Mouse (Mus musculus) splenic B cell, adult 2 months (primary cell): ENCODE results near the gene Sycp3.

Source experiments
- DNase-seq: peaks from one replicate; pipeline ENCODE4 v3.0.0-alpha.2; 2011; ENCODE audit warnings: low read depth, low spot score
- H3K27me3 ChIP-seq: 2 replicates; pipeline ENCODE4 v1.6.1; 2012; ENCODE audit warnings: mild to moderate bottlenecking, low read length, moderate library complexity, mixed read lengths; ENCODE audit not compliant: control insufficient read depth, poor library complexity, insufficient read depth, severe bottlenecking
- H3K36me3 ChIP-seq: 2 replicates; pipeline ENCODE4 v1.6.1; 2012; ENCODE audit warnings: mild to moderate bottlenecking, low read length, moderate library complexity, mixed read lengths; ENCODE audit not compliant: control insufficient read depth, poor library complexity, insufficient read depth, severe bottlenecking

Gene Sycp3

DNA sequence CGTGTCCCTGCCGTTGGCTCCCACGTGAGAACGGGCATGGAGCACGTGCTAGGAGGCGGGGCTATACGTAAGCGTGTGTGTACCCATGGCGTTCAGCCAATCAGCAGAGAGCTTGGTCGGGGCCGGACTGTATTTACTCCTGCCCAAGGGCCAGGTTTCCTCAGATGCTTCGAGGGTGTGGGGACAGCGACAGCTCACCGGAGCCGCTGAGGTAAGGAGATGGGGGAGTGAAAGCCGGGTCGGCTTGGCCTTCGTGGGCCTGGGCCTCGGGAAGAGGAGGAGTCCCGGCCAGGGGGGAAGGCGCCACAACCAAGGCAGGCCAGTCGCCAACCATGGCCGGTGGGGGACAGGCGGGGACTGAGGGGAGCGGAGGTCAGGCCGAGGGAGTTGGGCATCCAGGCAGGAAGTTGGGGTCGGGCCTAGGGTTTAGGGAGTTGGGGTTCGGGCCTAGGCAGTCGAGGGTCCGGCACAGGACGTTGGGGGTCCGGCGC lies at the start of gene Sycp3:
Gene Sycp3 (plus strand): TSS at position 68 of the 491 bp plus-strand sequence.
- Histone ChIP-seq H3K27me3 (no peaks in the 10 kb centered on the region), H3K36me3 (no peaks in the 10 kb centered on the region)
- DNase-seq: no peak

DNA sequence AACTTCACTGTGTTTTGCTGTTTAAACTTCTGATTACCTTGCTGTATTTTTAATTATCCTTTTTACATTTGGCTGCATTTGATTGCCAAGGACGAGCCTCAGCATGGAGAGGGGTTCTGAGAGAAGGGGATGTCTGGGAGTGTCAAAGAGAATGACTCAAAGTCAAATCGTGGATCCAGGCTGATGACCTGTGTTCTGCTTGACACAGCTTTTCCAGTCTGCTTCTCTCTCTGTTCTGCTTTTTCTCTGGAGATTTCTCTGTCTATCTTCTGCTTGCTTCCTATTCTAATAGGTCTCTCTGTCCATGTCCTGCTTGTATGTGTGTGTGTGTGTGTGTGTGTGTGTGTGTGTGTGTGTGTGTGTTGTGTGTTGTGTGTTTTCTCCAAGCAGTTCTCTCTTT lies 49.6 kb upstream of the Sycp3 start:
- Histone ChIP-seq H3K36me3 (peaks cover 6% of the 10 kb centered on the region), H3K27me3 (no peaks in the 10 kb centered on the region)
- peak; percentile 60 for DNase-seq

DNA sequence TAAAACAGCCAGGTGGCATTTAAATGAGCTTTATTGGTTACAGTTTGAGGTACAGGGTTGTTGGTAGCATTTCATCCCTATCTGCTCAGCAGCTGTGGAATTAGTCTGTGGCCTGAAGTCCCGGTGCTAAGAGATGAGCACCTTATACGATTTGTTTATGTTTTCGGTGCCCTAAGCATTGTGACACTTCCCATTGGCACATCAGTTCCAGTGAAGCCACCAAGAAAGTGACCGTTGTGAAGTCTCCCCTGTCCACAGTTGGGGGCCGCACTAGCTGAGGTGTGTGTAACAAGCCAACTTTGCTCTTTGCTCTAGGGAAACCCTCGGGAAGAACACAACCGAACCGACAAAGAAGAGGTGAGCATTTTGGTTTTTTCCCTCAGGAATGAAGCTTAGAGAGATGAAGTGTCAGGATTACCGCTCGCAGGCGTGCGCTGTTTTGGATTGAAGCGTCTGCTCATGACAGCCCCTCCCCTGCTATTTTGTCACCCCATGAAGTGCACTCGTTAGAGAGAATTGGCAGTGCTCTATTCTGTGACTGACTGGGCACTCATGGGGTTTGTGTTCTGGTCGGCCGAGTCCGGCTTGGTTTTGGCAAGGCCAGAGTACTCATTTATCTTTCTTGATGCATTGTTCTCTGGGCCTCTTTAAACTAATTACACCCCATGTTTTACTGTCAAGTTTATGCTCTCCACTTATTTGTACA lies 46.9 kb upstream of the Sycp3 start:
- no peaks in the 10 kb centered on the region for H3K27me3 ChIP-seq
- peaks cover 7% of the 10 kb centered on the region for H3K36me3 ChIP-seq
- no peak for DNase-seq

DNA sequence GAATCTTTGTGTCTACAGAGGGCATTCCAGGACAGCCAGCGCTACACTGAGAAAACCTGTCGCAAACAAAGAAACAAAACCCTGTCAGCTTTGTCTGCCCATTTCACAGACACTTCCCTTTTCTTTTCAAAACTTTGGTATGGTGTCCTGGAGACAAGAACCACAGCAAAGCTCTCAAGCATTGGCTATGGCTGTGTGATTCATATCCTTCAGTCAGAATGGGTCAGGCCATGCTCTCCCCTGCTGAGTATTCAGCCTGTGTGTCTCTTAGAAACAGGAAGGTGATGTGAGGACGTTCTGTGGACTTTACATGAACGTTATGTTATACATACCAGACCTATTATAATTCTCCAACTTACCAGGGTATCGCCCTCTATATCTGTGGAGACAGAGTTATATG lies 41.7 kb upstream of the Sycp3 start:
- peak; percentile 61 for DNase-seq
- Histone ChIP-seq H3K36me3 (0 out of 2 replicates have a peak, but pooled peaks cover 5% of the 10 kb centered on the region), H3K27me3 (no peaks in the 10 kb centered on the region)

DNA sequence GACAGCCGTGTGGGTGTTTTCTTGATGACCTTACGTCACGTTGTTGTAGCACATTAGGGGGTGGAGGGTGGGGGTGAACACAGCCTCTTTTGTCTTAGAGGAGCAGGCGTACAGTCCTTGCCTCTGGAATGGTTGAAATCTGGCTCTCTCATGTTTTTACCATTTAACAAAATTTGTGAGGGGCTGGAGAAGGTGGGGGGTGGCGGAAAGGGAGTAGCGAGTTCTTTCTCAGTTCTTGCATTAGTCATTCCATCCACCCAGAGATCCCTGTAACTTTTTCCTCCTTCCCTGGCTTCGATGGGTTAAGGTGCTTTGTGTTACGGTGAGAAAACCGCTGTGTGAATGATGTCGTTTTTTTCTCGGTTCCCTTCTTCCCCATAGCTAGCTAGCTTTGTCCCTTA lies 39.2 kb upstream of the Sycp3 start:
- no peak for DNase-seq
- H3K27me3 ChIP-seq: no peaks in the 10 kb centered on the region

DNA sequence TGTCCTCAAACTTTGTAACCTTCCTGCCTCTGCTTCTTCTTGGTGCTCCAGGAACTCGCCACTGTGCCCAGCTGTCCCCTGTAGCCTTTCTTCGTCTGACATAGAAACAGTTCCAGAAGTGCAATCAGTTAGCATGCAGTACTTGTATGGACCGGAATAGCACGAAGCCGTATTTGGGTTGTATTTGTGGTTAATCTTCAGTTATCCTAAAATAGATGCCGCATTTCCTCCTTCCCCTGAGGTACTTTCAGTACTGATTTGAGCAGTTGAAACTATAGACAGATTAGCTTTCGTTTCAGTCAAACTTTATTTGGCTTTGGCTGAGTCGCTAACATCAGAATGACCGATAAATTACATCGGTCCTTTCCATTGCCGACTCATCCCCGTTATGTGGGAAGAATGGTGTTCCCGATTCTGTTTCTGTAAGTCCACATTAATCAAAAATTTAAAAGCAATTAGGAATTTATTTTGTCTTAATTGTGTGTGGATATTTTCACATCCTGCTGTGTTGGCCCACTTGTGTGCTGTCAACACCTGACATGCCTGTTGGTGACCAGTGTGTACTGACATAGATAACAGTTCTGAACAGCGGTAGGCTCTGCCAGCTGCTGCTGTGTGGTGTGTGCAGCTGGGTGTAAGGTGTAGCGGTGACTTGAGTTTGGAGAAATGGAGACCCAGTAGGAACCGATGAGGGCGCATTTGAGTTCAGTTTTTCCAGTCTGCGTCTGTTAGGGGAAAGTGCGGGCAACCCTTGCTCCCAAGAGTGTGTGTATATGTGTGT lies 38.5 kb upstream of the Sycp3 start:
- Histone ChIP-seq H3K36me3 (no peaks in the 10 kb centered on the region), H3K27me3 (no peaks in the 10 kb centered on the region)
- peak; percentile 81 for DNase-seq

More for the DNA sequence above, 39.2 kb upstream of the Sycp3 start:
- no peaks in the 10 kb centered on the region for H3K36me3 ChIP-seq

DNA sequence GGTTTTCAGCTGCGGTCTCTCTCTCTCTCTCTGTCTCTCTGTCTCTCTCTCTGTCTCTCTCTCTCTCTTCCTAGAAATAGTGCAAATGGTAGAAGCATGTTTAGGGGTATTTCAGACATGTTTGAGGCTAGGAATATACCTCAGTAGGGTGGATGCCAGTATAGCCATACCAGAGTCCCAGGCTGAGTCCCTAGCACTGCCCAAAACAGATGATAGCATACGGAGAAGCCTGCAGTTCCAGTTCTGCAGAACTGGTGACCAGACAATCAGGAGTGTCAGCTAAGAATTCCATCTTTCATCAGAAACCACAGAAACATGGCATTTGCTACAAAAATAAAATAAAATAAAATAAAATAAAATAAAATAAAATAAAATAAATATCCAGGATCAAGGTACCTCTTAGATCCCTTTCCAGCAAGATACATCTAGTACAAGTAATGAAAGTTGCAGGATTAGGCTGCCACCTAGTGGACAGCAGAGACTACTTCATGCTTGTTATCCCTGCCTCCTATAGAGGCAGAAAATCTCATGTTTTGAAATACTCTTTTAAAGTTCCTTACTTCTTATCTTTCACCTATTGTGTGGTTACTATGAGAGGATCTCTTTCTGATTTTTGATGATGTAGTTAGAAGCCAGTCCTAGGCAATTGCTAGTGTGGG lies 33.1 kb upstream of the Sycp3 start:
- no peaks in the 10 kb centered on the region for H3K27me3 ChIP-seq
- peak; percentile 88 for DNase-seq
- H3K36me3 ChIP-seq: peaks cover 14% of the 10 kb centered on the region

DNA sequence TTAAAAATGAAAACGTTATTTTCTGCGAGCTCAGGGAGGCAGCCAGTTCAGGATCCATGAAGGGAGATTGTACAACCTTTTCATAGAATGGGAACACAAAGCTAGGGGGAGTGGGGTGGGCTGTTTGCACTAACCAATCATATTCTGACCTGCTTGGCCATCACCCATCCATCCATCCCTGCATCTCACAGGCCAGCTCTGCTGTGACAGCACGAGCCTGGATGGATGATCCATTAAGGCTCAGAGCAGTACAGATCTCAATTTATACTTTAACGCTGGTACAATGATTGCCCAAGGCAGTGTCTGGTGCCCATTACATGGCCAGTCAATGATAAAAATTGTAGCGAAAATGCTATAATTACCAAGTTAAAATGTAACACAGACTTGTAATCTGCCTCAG lies 32.5 kb upstream of the Sycp3 start:
- Histone ChIP-seq H3K27me3 (no peaks in the 10 kb centered on the region), H3K36me3 (peaks cover 16% of the 10 kb centered on the region)
- no peak for DNase-seq

DNA sequence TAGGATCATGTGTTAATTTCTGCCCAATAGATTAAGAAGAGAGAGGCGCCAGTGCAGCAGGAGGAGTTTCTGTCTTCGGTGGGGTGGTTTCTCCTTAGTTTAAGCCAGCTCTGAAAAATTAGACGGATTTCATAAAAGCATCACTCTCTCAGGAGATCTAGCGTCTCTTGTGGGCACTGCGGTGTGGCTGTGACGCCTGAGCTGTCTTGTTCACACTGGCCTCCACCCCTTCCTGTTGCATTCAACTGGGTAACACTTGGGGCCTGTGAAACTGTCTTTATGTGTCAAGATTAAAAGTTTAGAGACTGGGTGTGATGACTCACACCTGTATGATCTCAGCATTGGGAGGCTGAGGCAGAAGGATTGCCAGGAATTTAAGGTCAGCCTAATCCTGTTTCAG lies 31.4 kb upstream of the Sycp3 start:
- Histone ChIP-seq H3K36me3 (peaks cover 19% of the 10 kb centered on the region), H3K27me3 (no peaks in the 10 kb centered on the region)
- no peak for DNase-seq

DNA sequence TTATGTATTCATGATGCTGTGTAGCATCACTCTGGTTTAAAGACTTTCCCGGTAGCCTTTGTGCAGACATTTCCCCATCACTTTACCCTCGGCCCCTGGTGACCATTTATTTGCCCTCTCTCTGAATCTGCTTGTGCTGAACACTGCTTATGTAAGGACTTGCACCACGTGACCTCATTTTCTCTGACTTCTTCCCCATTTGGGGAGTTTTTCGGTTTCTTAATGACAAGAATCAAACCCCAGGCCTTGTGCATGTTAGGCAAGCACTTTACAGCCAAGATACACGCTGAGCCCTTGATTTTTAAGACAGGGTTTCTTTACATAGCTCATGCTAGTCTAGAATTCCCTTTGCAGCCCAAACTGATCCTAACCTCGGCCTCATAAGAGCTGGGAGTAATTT lies 18.1 kb upstream of the Sycp3 start:
- Histone ChIP-seq H3K36me3 (peaks cover 17% of the 10 kb centered on the region), H3K27me3 (no peaks in the 10 kb centered on the region)
- DNase-seq: peak; percentile 14

DNA sequence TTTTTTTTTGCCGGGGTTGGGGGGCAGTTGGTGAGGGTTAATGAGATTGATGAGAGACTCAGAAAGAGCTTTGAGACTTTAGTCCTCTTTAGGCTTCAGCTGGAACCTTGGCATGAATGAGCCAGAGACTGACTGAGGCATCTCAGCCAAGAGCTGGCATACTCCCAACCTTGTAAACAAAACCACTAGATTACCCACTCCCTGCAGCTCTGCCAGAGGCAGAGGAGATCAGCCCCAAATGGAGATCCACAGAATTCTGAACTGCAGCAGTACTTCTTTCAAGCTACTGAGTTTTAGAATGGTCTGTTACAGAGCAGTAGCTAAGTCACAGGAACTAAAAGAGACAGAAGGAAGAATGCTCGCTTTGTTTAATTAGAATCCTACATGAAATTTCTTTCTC lies 8.1 kb upstream of the Sycp3 start:
- DNase-seq: no peak
- Histone ChIP-seq H3K36me3 (no peaks in the 10 kb centered on the region), H3K27me3 (no peaks in the 10 kb centered on the region)

DNA sequence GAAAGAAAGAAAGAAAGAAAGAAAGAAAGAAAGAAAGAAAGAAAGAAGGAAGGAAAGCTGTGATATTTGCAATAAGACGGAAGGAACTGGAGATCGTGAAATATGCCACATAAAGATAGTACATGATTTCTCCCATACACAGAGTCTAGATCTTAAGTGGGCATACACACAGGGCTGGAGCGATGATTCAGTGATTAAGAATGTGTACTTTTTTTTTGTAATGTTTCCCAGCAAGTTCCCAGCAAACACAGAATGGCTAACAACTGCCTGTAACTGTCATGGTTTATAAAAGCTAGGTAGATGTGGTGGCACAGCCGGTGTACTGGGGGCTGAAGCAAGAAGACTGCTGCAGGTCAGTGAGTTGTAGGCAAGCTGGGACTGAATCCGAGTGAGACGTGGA lies 7.4 kb upstream of the Sycp3 start:
- Histone ChIP-seq H3K27me3 (no peaks in the 10 kb centered on the region), H3K36me3 (no peaks in the 10 kb centered on the region)
- no peak for DNase-seq

DNA sequence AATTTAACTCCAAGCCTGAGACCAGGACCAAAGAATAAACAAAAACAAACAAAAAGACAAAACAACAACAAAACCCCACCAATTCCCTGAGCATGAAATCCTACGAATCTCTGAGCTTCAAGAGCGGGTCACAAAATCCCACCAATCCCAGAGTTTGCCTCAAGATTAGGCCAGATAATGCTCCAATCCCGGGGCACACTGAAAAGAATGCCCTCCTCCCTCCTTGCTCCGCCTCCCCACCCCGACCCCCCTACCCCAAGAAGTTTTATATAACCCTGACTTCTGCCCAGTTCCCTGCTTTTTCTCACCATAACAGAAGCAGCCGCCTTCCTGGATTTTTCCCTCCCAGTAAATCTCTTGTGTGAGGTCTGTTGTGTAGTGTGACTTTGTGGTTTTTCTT lies 1.6 kb upstream of the Sycp3 start:
- no peaks in the 10 kb centered on the region for H3K27me3 ChIP-seq
- DNase-seq: no peak
- H3K36me3 ChIP-seq: no peaks in the 10 kb centered on the region

DNA sequence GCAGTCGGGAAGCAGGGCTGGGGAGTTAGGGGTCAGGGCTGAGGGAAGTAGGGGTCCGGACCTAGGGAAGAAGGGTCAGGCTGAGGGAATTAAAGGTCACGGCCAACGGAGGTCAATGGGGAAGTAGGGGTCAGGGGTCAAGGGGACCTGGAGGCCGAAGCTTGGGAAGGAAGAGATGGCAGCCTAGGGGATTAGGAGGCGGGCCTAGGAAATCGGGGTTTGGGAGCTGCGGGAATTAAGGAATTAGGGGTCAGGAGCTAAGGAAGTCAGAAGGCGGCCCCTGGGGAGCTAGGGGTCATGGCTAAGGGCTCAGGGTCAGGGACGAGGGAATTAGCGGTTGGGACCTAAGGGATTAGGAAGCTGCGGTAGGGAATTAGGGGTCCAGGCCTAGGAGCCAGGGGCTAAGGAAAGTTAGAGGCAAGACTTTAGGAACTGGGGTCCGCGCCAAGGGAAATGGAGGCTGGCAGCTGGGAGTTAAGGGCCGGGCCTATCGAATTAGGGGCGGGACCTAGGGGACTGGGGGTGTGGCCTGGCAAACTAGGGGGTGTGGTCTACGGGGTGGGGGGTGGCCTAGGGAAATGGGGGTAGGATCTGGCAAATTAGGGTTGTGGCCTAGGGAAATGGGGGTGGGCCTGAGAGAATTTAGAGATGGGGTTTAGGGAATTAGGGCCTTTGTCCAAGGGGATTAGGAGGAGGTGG lies 902 bp downstream of the Sycp3 start:
- Histone ChIP-seq H3K27me3 (no peaks in the 10 kb centered on the region), H3K36me3 (no peaks in the 10 kb centered on the region)
- DNase-seq: no peak
